Mouse (Mus musculus): Measurements from ENCODE around the gene Spon1. TPM values are rescaled to one million over a fixed set of nuclear protein-coding genes. Genes with fewer than 3 reads are reported as not detected.

The Spon1 gene
- polyA plus RNA-seq, 1 experiment from 2014 or later, result 0.96 TPM

GRCm38 (mm10) chr7:113963766-113964165, 198.0 kb downstream of the Spon1 start:
- H3K27me3 ChIP-seq (ENCODE audit: control insufficient read depth, insufficient read depth, low read depth, low read length), result no peaks in the 10 kb centered on the region
- H3K36me3 ChIP-seq (ENCODE audit: control insufficient read depth, insufficient read depth), result no peaks in the 10 kb centered on the region
- H3K4me3 ChIP-seq (ENCODE audit: low read depth, low read length), result no peak overlapping the region
- no peak overlapping the region for H3K4me2 ChIP-seq (ENCODE audit: low read depth, low read length)
- H3K9ac ChIP-seq (ENCODE audit: low read depth, low read length), result no peak overlapping the region
- no peaks in the 10 kb centered on the region for H3K9me3 ChIP-seq (replicated peaks; ENCODE audit: control insufficient read depth, low read length)
- no peaks in the 10 kb centered on the region for H3K4me1 ChIP-seq (ENCODE audit: control insufficient read depth, low read depth, low read length)
- ATAC-seq (ENCODE audit: low read depth), result no peak
- WGBS (ENCODE audit: insufficient replicate concordance), result 43% methylated on average over 4 of the region's 4 CpGs
- no peak overlapping the region for H3K27ac ChIP-seq (ENCODE audit: low read length)

DNA sequence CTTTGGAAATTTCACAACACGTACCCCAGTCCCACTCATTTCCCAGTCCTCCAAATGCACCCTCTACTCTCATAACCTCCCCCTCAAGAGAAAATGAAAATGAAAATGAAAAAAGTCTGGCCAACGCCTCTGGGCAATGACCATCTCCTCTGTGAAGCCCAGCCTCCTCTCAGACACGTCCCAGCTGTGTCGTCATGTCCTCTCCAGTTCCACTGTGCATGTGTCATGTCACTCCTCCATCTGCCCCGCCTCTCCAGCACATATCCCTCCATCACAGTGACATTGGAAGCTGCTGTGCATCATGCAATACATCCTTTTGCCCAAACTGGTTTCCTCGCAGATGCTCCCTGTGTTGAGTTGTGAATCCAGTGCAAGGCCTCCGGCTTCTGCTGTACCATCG, 199.8 kb downstream of the Spon1 start:
- ATAC-seq (ENCODE audit: low read depth), result no peak
- Histone ChIP-seq H3K27me3 (ENCODE audit: control insufficient read depth, insufficient read depth, low read depth, low read length) (no peaks in the 10 kb centered on the region), H3K4me2 (ENCODE audit: low read depth, low read length) (no peak overlapping the region), H3K4me1 (ENCODE audit: control insufficient read depth, low read depth, low read length) (no peaks in the 10 kb centered on the region), H3K9ac (ENCODE audit: low read depth, low read length) (no peak overlapping the region), H3K27ac (ENCODE audit: low read length) (no peak overlapping the region), H3K9me3 (replicated peaks; ENCODE audit: control insufficient read depth, low read length) (no peaks in the 10 kb centered on the region), H3K36me3 (ENCODE audit: control insufficient read depth, insufficient read depth) (no peaks in the 10 kb centered on the region), H3K4me3 (ENCODE audit: low read depth, low read length) (no peak overlapping the region)
- WGBS (ENCODE audit: insufficient replicate concordance), result 60% methylated on average over 8 of the region's 8 CpGs

- H3K27me3 ChIP-seq (ENCODE audit: control insufficient read depth, insufficient read depth, low read depth, low read length), result no peaks in the 10 kb centered on the region
- no peaks in the 10 kb centered on the region for H3K36me3 ChIP-seq (ENCODE audit: control insufficient read depth, insufficient read depth)
- H3K4me2 ChIP-seq (ENCODE audit: low read depth, low read length), result no peak overlapping the region
- no peak overlapping the region for H3K4me3 ChIP-seq (ENCODE audit: low read depth, low read length)
- no peak overlapping the region for H3K9ac ChIP-seq (ENCODE audit: low read depth, low read length)
- H3K27ac ChIP-seq (ENCODE audit: low read length), result no peak overlapping the region
- no peaks in the 10 kb centered on the region for H3K4me1 ChIP-seq (ENCODE audit: control insufficient read depth, low read depth, low read length)
- H3K9me3 ChIP-seq (replicated peaks; ENCODE audit: control insufficient read depth, low read length), result 0 out of 2 replicates have a peak, but pooled peaks cover 2% of the 10 kb centered on the region
- no peak for ATAC-seq (ENCODE audit: low read depth)
Measured at GRCm38 (mm10) chr7:113969182-113969581, 203.4 kb downstream of the Spon1 start.

GRCm38 (mm10) chr7:113972536-113972935, 206.7 kb downstream of the Spon1 start:
- Histone ChIP-seq H3K36me3 (ENCODE audit: control insufficient read depth, insufficient read depth) (no peaks in the 10 kb centered on the region), H3K9me3 (replicated peaks; ENCODE audit: control insufficient read depth, low read length) (0 out of 2 replicates have a peak, but pooled peaks cover 2% of the 10 kb centered on the region), H3K4me3 (ENCODE audit: low read depth, low read length) (no peak overlapping the region), H3K9ac (ENCODE audit: low read depth, low read length) (no peak overlapping the region), H3K27ac (ENCODE audit: low read length) (no peak overlapping the region), H3K4me2 (ENCODE audit: low read depth, low read length) (no peak overlapping the region), H3K4me1 (ENCODE audit: control insufficient read depth, low read depth, low read length) (no peaks in the 10 kb centered on the region), H3K27me3 (ENCODE audit: control insufficient read depth, insufficient read depth, low read depth, low read length) (no peaks in the 10 kb centered on the region)
- 62% methylated on average over 4 of the region's 4 CpGs for WGBS (ENCODE audit: insufficient replicate concordance)
- ATAC-seq (ENCODE audit: low read depth), result no peak

- no peak overlapping the region for H3K4me3 ChIP-seq (ENCODE audit: low read depth, low read length)
- no peaks in the 10 kb centered on the region for H3K27me3 ChIP-seq (ENCODE audit: control insufficient read depth, insufficient read depth, low read depth, low read length)
- no peak overlapping the region for H3K27ac ChIP-seq (ENCODE audit: low read length)
- no peaks in the 10 kb centered on the region for H3K36me3 ChIP-seq (ENCODE audit: control insufficient read depth, insufficient read depth)
- no peak overlapping the region for H3K9ac ChIP-seq (ENCODE audit: low read depth, low read length)
- H3K4me2 ChIP-seq (ENCODE audit: low read depth, low read length), result no peak overlapping the region
- no peaks in the 10 kb centered on the region for H3K9me3 ChIP-seq (replicated peaks; ENCODE audit: control insufficient read depth, low read length)
- 70% methylated on average over 10 of the region's 10 CpGs for WGBS (ENCODE audit: insufficient replicate concordance)
- no peaks in the 10 kb centered on the region for H3K4me1 ChIP-seq (ENCODE audit: control insufficient read depth, low read depth, low read length)
- no peak for ATAC-seq (ENCODE audit: low read depth)
Measured at GRCm38 (mm10) chr7:113986406-113987134, 220.8 kb downstream of the Spon1 start.

DNA sequence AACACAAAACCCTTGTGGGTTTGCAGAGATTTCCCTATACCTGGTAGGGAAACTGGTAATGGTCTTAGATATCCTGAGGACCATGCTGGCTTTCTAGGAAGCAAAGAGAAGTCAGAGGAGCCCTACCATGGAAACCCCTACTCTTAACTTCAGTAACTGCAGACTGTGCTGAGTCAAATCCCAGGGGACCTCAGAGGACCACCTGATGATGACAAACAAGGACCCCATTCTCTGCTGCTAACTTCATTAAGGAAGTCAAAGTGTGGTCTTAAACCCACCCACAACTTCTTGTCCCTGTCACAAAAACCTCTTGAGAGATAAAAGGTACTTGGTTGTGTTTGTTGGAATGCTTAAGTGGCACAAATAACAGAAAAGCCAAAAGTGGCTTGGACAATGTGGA, 222.4 kb downstream of the Spon1 start:
- Histone ChIP-seq H3K27me3 (ENCODE audit: control insufficient read depth, insufficient read depth, low read depth, low read length) (no peaks in the 10 kb centered on the region), H3K4me2 (ENCODE audit: low read depth, low read length) (no peak overlapping the region), H3K9me3 (replicated peaks; ENCODE audit: control insufficient read depth, low read length) (no peaks in the 10 kb centered on the region), H3K27ac (ENCODE audit: low read length) (no peak overlapping the region), H3K4me3 (ENCODE audit: low read depth, low read length) (no peak overlapping the region), H3K36me3 (ENCODE audit: control insufficient read depth, insufficient read depth) (no peaks in the 10 kb centered on the region), H3K4me1 (ENCODE audit: control insufficient read depth, low read depth, low read length) (no peaks in the 10 kb centered on the region), H3K9ac (ENCODE audit: low read depth, low read length) (no peak overlapping the region)
- ATAC-seq (ENCODE audit: low read depth), result no peak

- no peak overlapping the region for H3K27ac ChIP-seq (ENCODE audit: low read length)
- no peaks in the 10 kb centered on the region for H3K9me3 ChIP-seq (replicated peaks; ENCODE audit: control insufficient read depth, low read length)
- no peak overlapping the region for H3K4me2 ChIP-seq (ENCODE audit: low read depth, low read length)
- no peaks in the 10 kb centered on the region for H3K36me3 ChIP-seq (ENCODE audit: control insufficient read depth, insufficient read depth)
- no peaks in the 10 kb centered on the region for H3K27me3 ChIP-seq (ENCODE audit: control insufficient read depth, insufficient read depth, low read depth, low read length)
- no peak overlapping the region for H3K9ac ChIP-seq (ENCODE audit: low read depth, low read length)
- WGBS (ENCODE audit: insufficient replicate concordance), result 46% methylated on average over 7 of the region's 7 CpGs
- no peaks in the 10 kb centered on the region; the same call in 1 of the 2 replicates for H3K4me1 ChIP-seq (ENCODE audit: control insufficient read depth, low read depth, low read length)
- H3K4me3 ChIP-seq (ENCODE audit: low read depth, low read length), result no peak overlapping the region
- peak; percentile 96 for ATAC-seq (ENCODE audit: low read depth)
Measured at GRCm38 (mm10) chr7:113997675-113998354, 232.0 kb downstream of the Spon1 start.

DNA sequence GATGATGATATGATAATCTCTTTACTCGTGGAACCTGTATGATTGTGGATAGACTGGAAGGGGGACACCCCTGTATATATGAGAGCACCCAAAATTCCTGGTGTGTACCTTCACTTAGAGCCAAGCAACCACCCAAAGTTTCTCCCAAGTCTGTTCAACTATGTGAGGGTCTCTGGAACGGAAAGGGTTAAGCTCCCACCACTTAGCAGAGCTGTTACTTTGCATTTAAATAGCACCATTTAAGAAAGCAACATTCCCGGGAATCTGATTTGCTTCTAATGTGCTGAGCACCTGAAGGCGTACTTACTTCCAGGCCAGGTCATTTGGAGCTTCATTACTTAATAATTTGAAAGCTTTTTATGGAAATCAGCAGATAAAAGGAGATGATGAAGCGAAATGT, 238.4 kb downstream of the Spon1 start:
- no peak overlapping the region for H3K4me3 ChIP-seq (ENCODE audit: low read depth, low read length)
- no peaks in the 10 kb centered on the region for H3K36me3 ChIP-seq (ENCODE audit: control insufficient read depth, insufficient read depth)
- no peak overlapping the region for H3K4me2 ChIP-seq (ENCODE audit: low read depth, low read length)
- 20% methylated on average over 5 of the region's 5 CpGs for WGBS (ENCODE audit: insufficient replicate concordance)
- ATAC-seq (ENCODE audit: low read depth), result no peak
- no peaks in the 10 kb centered on the region for H3K27me3 ChIP-seq (ENCODE audit: control insufficient read depth, insufficient read depth, low read depth, low read length)
- no peaks in the 10 kb centered on the region for H3K9me3 ChIP-seq (replicated peaks; ENCODE audit: control insufficient read depth, low read length)
- no peak overlapping the region for H3K27ac ChIP-seq (ENCODE audit: low read length)
- H3K4me1 ChIP-seq (ENCODE audit: control insufficient read depth, low read depth, low read length), result no peaks in the 10 kb centered on the region
- no peak overlapping the region for H3K9ac ChIP-seq (ENCODE audit: low read depth, low read length)

GRCm38 (mm10) chr7:114005499-114005898, 239.7 kb downstream of the Spon1 start:
- WGBS (ENCODE audit: insufficient replicate concordance), result 56% methylated on average over 5 of the region's 5 CpGs

More at GRCm38 (mm10) chr7:114005499-114005898, 239.7 kb downstream of the Spon1 start:
- Histone ChIP-seq H3K4me2 (ENCODE audit: low read depth, low read length) (no peak overlapping the region), H3K9ac (ENCODE audit: low read depth, low read length) (no peak overlapping the region), H3K36me3 (ENCODE audit: control insufficient read depth, insufficient read depth) (no peaks in the 10 kb centered on the region), H3K27ac (ENCODE audit: low read length) (no peak overlapping the region), H3K27me3 (ENCODE audit: control insufficient read depth, insufficient read depth, low read depth, low read length) (no peaks in the 10 kb centered on the region), H3K4me1 (ENCODE audit: control insufficient read depth, low read depth, low read length) (no peaks in the 10 kb centered on the region), H3K4me3 (ENCODE audit: low read depth, low read length) (no peak overlapping the region), H3K9me3 (replicated peaks; ENCODE audit: control insufficient read depth, low read length) (no peaks in the 10 kb centered on the region)
- ATAC-seq (ENCODE audit: low read depth), result no peak

Measured in liver, embryonic 16.5 days (tissue).